15 mouse cellular contexts compared by ENCODE assay signal in the genomic region with DNA sequence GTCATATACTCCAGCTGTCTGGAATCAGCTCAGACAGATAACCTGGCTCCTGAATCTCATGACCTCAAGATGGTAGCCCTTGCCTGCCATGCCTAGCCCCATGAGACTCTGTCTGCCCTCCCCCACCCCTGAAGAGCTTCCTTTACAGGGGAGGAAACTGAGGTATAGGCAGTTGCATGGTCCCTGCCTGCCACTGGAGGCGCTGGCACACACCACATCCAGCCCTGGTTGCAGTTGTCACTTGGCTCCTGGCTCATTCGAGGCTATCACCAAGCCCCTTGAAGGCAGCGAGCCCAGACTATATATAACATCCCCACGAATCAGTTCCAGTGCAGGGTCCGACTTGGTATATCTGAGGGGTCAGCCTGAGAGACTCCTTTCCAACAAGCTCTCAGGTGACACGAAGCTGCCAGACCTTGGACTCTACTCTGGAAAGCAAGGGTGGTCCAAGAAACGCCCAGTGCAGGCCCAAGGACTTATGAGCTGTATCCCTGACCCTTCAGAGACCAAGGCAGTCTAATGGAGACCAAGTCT. TPM values are rescaled to one million over a fixed set of nuclear protein-coding genes. Genes with fewer than 3 reads are reported as not detected.
DNase-seq lines count a peak whose midpoint lies in the region; ATAC-seq and TF ChIP-seq lines count a peak whose summit lies in the region.
"Had no signal": no experiment of that assay in that cellular context is flagged by ENCODE, and none has a peak within 500 bp of the region (broad histone marks: within the 10 kb centered on the region; RNA-seq: fewer than 3 reads in every experiment).

No protein-coding gene starts in this region.

- no peak overlapping the region for H3K27ac ChIP-seq in hindbrain, postnatal 0 days
- no peak overlapping the region for H3K27ac ChIP-seq in hindbrain, embryonic 11.5 days (ENCODE audit: low read depth, low read length)
- no peak overlapping the region for H3K27ac ChIP-seq in bone marrow macrophage, adult 2 months (ENCODE audit: insufficient read depth, low read depth, low read length)
- H3K27ac ChIP-seq: embryonic facial prominence, embryonic 12.5 days; hindbrain, embryonic 15.5 days; limb, embryonic 12.5 days had no signal

- H3K36me3 ChIP-seq in hindbrain, postnatal 0 days (ENCODE audit: insufficient read depth, low read length) = no peaks in the 10 kb centered on the region
- H3K36me3 ChIP-seq in hindbrain, embryonic 11.5 days (ENCODE audit: control insufficient read depth, insufficient read depth, low read length) = no peaks in the 10 kb centered on the region
- no peaks in the 10 kb centered on the region for H3K36me3 ChIP-seq in E14TG2a.4 (ENCODE audit: insufficient read depth, low read length)
- H3K36me3 ChIP-seq: embryonic facial prominence, embryonic 12.5 days; hindbrain, embryonic 15.5 days; limb, embryonic 12.5 days had no signal

- no peak overlapping the region for H3K4me2 ChIP-seq in hindbrain, postnatal 0 days (ENCODE audit: low read depth, low read length)
- H3K4me2 ChIP-seq in hindbrain, embryonic 11.5 days (replicated peaks; ENCODE audit: low read depth, low read length) = no peak overlapping the region
- H3K4me2 ChIP-seq: embryonic facial prominence, embryonic 12.5 days; hindbrain, embryonic 15.5 days; limb, embryonic 12.5 days had no signal

- H3K4me1 ChIP-seq in hindbrain, postnatal 0 days (ENCODE audit: insufficient read depth, low read length) = no peaks in the 10 kb centered on the region
- no peaks in the 10 kb centered on the region for H3K4me1 ChIP-seq in hindbrain, embryonic 11.5 days (replicated peaks; ENCODE audit: control insufficient read depth, insufficient read depth, low read length)
- no peaks in the 10 kb centered on the region for H3K4me1 ChIP-seq in lung, adult 2 months (ENCODE audit: control insufficient read depth, insufficient read depth, low read length)
- H3K4me1 ChIP-seq in E14TG2a.4 (replicated peaks; ENCODE audit: low read depth, low read length) = no peaks in the 10 kb centered on the region
- peaks cover 6% of the 10 kb centered on the region; the same call in 1 of the 2 replicates for H3K4me1 ChIP-seq in bone marrow macrophage, adult 2 months (ENCODE audit: control insufficient read depth, insufficient read depth, low read length)
- H3K4me1 ChIP-seq: hindbrain, embryonic 15.5 days; limb, embryonic 12.5 days had no signal

- ATAC-seq in hindbrain, postnatal 0 days = no peak
- no peak for ATAC-seq in hindbrain, embryonic 11.5 days (ENCODE audit: low FRiP score)
- ATAC-seq: activated CD4-positive, CD25-positive, alpha-beta regulatory T cell, adult 4 months had no signal

- peak; percentile 54 for TF ChIP-seq CTCF in hindbrain, postnatal 0 days (IDR thresholded peaks at IDR 0.05; ENCODE audit: low read depth)
- peak; percentile 40; the same call in 1 of the 2 replicates for TF ChIP-seq CTCF in lung, adult 2 months (IDR thresholded peaks at IDR 0.05; ENCODE audit: insufficient read depth, low read length)
- TF ChIP-seq CTCF in E14TG2a.4 (conservative IDR thresholded peaks at IDR 0.05; ENCODE audit: low read length) = peak; percentile 44
- peak; percentile 36 for TF ChIP-seq CTCF in bone marrow macrophage, adult 2 months (IDR thresholded peaks at IDR 0.05; ENCODE audit: low read depth, low read length)

- H3K9me3 ChIP-seq in hindbrain, postnatal 0 days (ENCODE audit: low read length) = no peaks in the 10 kb centered on the region
- H3K9me3 ChIP-seq in hindbrain, embryonic 11.5 days (ENCODE audit: control insufficient read depth, low read length) = no peaks in the 10 kb centered on the region
- peaks cover 8% of the 10 kb centered on the region; the same call in 1 of the 2 replicates for H3K9me3 ChIP-seq in E14TG2a.4 (ENCODE audit: low read length)
- H3K9me3 ChIP-seq: embryonic facial prominence, embryonic 12.5 days; hindbrain, embryonic 15.5 days; limb, embryonic 12.5 days had no signal

- no peak for DNase-seq in hindbrain, postnatal 0 days (ENCODE audit: low spot score)
- DNase-seq in hindbrain, embryonic 11.5 days (ENCODE audit: low spot score) = no peak
- DNase-seq in lung, adult 2 months = no peak
- no peak for DNase-seq in lung, postnatal 36 days
- DNase-seq in cerebellum, postnatal 10 days = no peak
- DNase-seq: adrenal gland, postnatal 36 days; cerebellum, postnatal 25 days; retina, postnatal 1 day had no signal

- H3K27me3 ChIP-seq in hindbrain, postnatal 0 days (ENCODE audit: insufficient read depth, low read length) = no peaks in the 10 kb centered on the region
- no peaks in the 10 kb centered on the region for H3K27me3 ChIP-seq in hindbrain, embryonic 11.5 days (ENCODE audit: control insufficient read depth, insufficient read depth, low read length)
- H3K27me3 ChIP-seq in E14TG2a.4 (ENCODE audit: insufficient read depth, low read length) = peaks cover 8% of the 10 kb centered on the region
- H3K27me3 ChIP-seq: embryonic facial prominence, embryonic 12.5 days; hindbrain, embryonic 15.5 days; limb, embryonic 12.5 days had no signal

- no peak overlapping the region for H3K4me3 ChIP-seq in hindbrain, postnatal 0 days (ENCODE audit: low read length)
- no peak overlapping the region for H3K4me3 ChIP-seq in hindbrain, embryonic 11.5 days (ENCODE audit: low read depth, low read length)
- no peak overlapping the region for H3K4me3 ChIP-seq in lung, adult 2 months (replicated peaks; ENCODE audit: extremely low read depth, low read depth, low read length)
- H3K4me3 ChIP-seq in E14TG2a.4 (replicated peaks; ENCODE audit: low read length) = no peak overlapping the region
- no peak overlapping the region for H3K4me3 ChIP-seq in bone marrow macrophage, adult 2 months (ENCODE audit: insufficient read depth, low read length)
- H3K4me3 ChIP-seq: embryonic facial prominence, embryonic 12.5 days; hindbrain, embryonic 15.5 days; limb, embryonic 12.5 days had no signal

- TF ChIP-seq POLR2A in lung, adult 2 months (IDR thresholded peaks at IDR 0.05; ENCODE audit: borderline replicate concordance, extremely low read depth, low read depth, low read length) = no peak
- no peak for TF ChIP-seq POLR2A in bone marrow macrophage, adult 2 months (IDR thresholded peaks at IDR 0.05; ENCODE audit: borderline replicate concordance, low read depth, low read length)

- no peak overlapping the region for H3K9ac ChIP-seq in hindbrain, postnatal 0 days (replicated peaks; ENCODE audit: low read length)
- no peak overlapping the region for H3K9ac ChIP-seq in hindbrain, embryonic 11.5 days (ENCODE audit: low read depth, low read length)
- H3K9ac ChIP-seq: embryonic facial prominence, embryonic 12.5 days; hindbrain, embryonic 15.5 days; limb, embryonic 12.5 days had no signal

- 63% methylated on average over 7 of the region's 7 CpGs for WGBS in hindbrain, postnatal 0 days
- WGBS in hindbrain, embryonic 11.5 days = 69% methylated on average over 7 of the region's 7 CpGs
- WGBS in lung, adult 2 months = 59% methylated on average over 7 of the region's 7 CpGs

RNA-seq across cellular contexts. Expression of a gene that starts 44.5 kb away (rescaled TPM):
- 23.5 and 24.2 TPM in 2 replicates for total RNA-seq in hindbrain, postnatal 0 days (2014; rRNA removed)
- polyA plus RNA-seq in hindbrain, postnatal 0 days (2015; fragmentation: Nextera tagmentation; extraction: Ambion mirVana) = 11.4 and 12.7 TPM in 2 replicates
- polyA plus RNA-seq in hindbrain, embryonic 11.5 days (2014; fragmentation: Nextera tagmentation; extraction: Ambion mirVana) = 14.7 and 15.1 TPM in 2 replicates
- 42.8 and 53.8 TPM in 2 replicates for polyA plus RNA-seq in lung, adult 2 months (2012; rRNA removed)
- polyA plus RNA-seq in bone marrow macrophage, adult 2 months (2012; ENCODE audit: insufficient read depth, insufficient read length, missing spikeins) = 86.6 and 110 TPM in 2 replicates

RNA-seq across cellular contexts. Expression of a gene that starts 52.2 kb away (rescaled TPM):
- total RNA-seq in hindbrain, postnatal 0 days (2014; rRNA removed) = 30.7 and 36.5 TPM in 2 replicates
- 19.6 and 20.1 TPM in 2 replicates for polyA plus RNA-seq in hindbrain, postnatal 0 days (2015; fragmentation: Nextera tagmentation; extraction: Ambion mirVana)
- 4.7 and 6.2 TPM in 2 replicates for polyA plus RNA-seq in hindbrain, embryonic 11.5 days (2014; fragmentation: Nextera tagmentation; extraction: Ambion mirVana)
- 59.4 and 80.1 TPM in 2 replicates for polyA plus RNA-seq in lung, adult 2 months (2012; rRNA removed)
- polyA plus RNA-seq in bone marrow macrophage, adult 2 months (2012; ENCODE audit: insufficient read depth, insufficient read length, missing spikeins) = 0.98 and 1.1 TPM in 2 replicates
- total RNA-seq: neutrophil, adult 5-6 weeks had no signal
- polyA plus RNA-seq: activated CD4-positive, CD25-positive, alpha-beta regulatory T cell, adult 4 months had no signal

RNA-seq across cellular contexts. Expression of a gene that starts 52.5 kb away (rescaled TPM):
- total RNA-seq in hindbrain, postnatal 0 days (2014; rRNA removed) = 10.9 and 12.3 TPM in 2 replicates
- polyA plus RNA-seq in hindbrain, postnatal 0 days (2015; fragmentation: Nextera tagmentation; extraction: Ambion mirVana) = 3.3 and 3.6 TPM in 2 replicates
- polyA plus RNA-seq in hindbrain, embryonic 11.5 days (2014; fragmentation: Nextera tagmentation; extraction: Ambion mirVana) = 7.8 and 9.3 TPM in 2 replicates
- polyA plus RNA-seq in lung, adult 2 months (2012; rRNA removed) = 4.2 and 4.5 TPM in 2 replicates
- 5.2 and 6.8 TPM in 2 replicates for polyA plus RNA-seq in bone marrow macrophage, adult 2 months (2012; ENCODE audit: insufficient read depth, insufficient read length, missing spikeins)
